Mouse (Mus musculus) kidney, postnatal 14 days (tissue): ENCODE data around the gene Pla2g6.

ENCODE experiments used
- DNase-seq: peaks from one replicate; pipeline ENCODE4 v3.0.0; 2022; ENCODE audit warnings: mixed read lengths

Pla2g6 gene

GRCm38 (mm10) chr15:79270317-79271123, 57.7 kb downstream of the Pla2g6 start:
- peak; percentile 76 for DNase-seq

DNA sequence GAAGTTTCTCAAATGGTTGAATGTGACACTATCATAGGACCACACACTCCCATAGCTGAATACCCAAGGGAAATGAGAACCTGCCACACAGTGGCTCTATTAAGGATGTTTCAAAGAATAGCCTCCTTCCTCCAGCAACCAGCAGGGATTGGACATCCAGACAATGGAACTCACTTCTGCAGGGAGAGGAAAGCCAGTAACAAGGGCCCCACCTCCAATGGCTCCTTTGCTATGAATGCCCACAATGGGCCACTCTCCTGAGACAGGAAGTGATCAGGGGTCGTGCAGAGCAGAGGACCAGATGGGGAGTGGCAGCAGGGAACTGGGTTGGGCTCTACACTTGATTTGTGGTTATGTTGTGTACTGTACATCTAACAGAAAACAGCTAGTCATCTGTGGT, 59.7 kb downstream of the Pla2g6 start:
- DNase-seq, result no peak

DNA sequence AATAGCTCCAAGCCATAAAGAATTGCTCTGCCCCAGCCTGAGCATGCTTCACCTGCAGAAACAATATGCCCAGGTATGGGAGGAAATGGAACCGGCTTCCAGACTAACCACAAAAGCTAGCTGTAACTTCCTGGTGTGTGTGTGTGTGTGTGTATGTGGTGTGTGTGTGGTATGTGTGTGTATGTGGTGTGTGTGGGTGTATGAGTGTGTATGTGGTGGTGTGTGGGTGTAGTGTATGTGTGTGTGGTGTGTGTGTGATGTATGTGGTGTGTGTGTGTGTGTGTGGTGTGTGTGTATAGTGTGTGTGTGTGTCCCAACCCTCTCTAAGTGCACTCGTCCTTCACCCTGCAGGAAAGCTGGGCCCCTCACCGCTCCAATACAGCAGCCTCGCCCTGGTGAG, 62.8 kb downstream of the Pla2g6 start:
- DNase-seq, result no peak

DNA sequence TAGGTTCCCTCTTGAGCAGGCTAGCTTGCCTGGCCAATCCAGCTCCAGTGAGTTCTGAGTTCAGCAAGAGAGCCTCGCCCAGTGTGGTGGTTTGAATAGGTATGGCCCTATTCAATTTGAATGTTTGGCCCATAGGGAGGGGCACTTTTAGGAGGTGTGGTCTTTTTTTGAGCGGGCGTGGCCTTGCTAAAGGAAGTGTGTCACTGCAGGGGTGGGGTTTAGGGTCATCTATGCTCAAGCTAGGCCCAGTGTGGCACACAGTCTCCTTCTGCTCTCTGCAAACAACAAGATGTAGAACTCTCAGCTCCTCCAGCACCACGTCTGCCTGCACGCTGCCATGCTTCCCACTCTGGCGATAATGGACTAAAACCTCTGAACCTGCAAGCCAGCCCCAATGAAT, 64.5 kb downstream of the Pla2g6 start:
- no peak for DNase-seq

GRCm38 (mm10) chr15:79262786-79263309, 65.3 kb downstream of the Pla2g6 start:
- DNase-seq, result no peak

DNA sequence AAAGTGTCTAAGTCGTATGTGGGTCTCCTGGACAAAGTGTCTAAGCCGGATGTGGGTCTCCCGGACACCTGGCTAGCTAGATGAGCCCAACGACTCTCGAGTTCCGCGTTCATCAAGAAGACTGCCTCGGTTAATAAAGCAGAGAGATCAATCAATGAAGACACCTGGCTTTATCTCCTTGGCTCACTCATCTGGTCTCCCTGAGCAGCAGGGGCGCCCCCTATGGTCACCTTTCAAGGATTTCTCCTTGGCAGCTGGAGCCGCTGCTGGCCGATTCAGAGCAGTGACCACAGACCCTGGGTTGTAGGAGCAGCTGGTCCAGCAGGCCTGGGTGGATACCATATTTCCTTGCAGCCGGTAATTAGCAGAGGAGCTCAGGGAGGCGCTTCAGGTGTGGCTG, 65.8 kb downstream of the Pla2g6 start:
- DNase-seq, result peak; percentile 47

DNA sequence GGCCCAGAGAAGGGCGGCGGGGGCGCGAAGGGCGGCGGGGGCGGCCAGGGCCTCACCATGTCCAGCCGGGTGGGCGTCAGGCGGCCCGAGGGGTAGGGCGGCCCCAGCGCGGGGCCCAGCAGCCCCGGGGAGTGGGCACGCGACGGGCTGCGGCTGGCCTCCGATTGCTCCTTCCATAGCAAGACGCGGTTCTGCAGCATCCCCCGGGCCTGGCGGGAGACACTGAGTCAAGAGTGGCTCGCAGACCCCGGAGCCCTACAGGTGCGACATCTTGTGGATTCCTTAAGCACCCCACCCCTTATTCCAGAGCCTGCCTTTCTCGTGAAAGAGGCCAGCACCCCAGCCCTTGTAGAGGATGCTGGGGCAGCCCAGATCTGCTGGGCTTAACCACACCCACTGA, 66.4 kb downstream of the Pla2g6 start:
- no peak for DNase-seq

DNA sequence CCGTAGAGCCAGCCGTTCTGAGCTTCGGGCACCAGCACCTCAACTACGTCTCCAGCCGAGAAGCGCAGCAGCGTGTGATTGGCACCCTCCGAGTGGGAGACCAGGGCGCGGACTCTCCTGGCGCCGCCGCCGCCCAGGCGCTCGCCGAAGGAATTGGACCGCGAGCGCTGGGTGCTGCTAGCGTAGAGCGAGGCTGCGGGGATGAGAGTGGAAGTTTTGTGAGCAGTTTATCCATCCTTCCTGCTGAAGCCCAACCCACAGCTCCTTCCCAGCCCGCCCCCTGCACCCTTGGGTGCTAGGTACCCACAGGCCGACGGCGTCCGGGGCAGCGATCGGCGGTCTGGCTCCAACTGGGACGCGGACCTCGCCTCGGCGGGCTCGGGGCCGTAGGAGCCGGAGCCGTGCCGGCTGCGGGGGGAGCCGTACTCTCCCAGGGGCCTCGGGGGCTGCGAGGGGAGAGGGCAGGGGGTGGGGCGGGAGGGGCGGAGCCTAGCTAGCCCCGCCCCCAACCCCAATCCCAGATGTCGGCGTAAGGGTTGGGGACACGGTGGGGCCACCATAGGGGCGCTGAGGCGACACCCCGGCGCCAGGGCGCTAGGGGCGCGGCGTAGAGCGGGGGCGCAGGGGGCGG, 67.0 kb downstream of the Pla2g6 start:
- DNase-seq, result peak; percentile 63

DNA sequence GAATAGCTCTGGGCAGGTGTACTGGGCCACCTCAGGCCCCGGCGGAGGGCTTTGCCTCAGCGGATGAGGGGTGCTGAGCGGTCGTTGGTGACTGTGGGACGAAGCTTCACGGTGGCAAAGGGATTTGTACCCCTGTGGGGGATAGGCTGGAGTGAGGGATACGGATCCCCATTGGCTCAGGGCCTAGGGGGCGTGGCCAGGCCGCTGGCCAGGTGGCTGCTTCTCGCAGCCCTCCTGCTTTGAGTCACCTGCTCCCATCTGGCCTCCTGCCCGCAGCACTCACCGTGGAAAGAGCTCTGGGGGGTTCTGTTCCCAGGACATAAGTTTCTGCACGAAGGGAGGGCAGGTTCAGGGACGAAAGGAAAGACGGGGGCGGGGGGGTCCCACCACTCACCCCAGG, 69.7 kb downstream of the Pla2g6 start:
- DNase-seq, result peak; percentile 88

DNA sequence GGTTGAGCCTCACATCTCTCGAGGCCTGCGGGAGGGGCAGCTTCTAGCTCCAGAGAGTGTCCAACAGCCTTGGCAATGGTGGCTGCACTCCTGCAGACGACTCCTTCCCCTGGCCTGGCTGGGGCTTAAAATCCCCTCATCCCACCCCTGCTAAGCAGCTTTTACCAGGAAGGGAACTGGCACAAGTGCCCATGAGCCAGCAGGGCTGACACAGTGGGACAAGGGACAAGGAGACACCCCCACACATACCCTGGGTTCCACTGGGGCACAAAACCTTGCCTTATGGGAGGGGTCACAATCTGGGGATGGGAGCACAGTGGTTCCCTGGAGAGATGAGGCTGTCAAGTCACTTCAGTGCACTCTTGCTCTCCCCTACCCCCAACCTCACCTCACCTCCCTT, 73.5 kb downstream of the Pla2g6 start, which contains the start of gene Slc16a8:
Gene Slc16a8 (minus strand): TSS at position 101 of the 400 bp plus-strand sequence.
- no peak for DNase-seq

GRCm38 (mm10) chr15:79252580-79252979, 75.6 kb downstream of the Pla2g6 start:
- no peak for DNase-seq

DNA sequence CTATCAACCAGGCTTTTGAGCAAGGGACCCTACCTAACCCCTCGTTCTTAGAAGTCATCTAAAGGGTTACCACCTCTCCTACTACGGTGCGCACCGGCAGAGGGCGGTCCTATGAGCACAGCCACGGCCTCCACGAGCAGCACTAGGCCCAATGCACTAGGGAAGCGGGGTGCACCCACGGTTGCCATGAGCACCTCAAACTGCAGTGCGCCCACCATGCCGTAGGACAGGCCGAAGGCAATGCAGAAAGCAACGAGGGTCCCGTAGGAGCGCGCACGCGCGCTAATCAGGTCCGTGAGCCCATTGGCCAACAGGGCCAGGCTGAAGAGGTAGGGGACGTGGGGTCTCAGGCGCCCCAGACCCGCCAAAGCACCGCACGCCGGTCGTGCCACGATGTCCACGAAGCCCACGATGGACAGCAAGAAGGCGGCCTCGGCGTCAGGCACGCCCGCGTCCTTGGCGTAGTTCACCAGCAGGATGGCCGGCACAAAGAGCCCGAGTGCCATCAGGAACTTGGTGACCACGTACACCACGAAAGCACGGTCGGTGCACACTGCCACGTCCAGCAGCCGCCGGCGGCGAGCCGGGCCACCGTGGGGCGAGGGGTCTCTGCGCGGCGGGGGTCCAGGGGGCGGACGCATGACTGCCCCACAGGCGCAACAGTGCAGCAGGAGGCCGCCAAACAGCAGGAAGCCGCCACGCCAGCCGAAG, 76.3 kb downstream of the Pla2g6 start:
- DNase-seq, result peak; percentile 28

DNA sequence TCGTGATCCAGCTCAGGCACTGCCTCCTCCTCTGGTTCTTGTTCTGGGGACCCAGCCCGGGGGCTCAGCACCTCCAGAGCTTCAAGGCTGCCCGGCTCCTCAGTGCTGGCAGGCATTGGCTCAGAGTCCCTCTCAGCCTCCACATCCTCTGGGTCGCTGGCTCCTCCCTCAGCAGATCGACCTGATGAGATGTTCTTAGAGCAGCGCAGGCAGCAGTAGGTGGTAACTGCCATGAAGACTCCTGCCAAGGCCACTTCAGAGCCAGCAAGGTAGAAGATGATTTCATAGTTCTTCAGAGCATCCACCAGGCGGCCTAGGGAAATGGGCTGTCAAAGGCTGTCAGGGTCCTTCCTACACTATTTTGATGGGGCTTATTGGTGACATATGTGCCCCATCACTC, 77.0 kb downstream of the Pla2g6 start:
- no peak for DNase-seq

DNA sequence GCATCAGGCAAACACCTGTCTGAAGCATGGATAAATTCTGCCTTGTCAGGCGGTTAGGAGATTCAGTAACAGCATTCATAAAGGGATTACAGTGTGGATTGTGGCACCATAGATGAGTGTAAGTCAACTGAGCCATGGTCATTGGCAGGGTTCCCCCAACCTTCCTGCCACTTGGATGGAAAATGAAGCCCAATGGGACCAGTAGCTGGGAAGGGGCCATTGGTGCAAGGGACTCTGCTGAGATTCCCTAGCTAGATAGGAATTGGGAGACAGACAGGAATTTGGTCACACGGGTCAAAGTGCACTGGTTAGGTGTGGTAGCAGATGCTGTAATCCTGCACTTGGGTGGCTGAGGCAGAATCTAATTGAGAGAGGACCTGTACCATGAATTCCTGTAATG, 78.0 kb downstream of the Pla2g6 start:
- no peak for DNase-seq

DNA sequence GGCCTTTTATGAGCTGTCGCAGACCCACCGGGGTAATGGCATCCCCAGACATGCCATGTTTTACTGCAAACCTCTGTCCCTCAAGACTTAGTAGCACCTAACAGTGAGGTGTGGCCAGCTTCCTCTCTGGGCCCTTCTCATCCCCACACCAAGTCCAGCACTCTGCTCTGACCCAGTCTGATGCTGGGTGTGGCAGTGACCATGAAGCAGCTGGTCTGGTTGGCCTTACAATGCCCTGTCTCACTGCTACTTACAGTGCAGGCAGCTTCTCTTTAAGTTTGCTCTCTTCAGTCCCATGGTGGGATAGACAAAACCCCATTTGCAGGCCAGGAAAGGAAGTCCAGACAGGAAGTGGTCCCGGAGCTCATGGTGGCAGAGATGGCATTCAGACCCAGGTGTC, 82.9 kb downstream of the Pla2g6 start:
- no peak for DNase-seq

DNA sequence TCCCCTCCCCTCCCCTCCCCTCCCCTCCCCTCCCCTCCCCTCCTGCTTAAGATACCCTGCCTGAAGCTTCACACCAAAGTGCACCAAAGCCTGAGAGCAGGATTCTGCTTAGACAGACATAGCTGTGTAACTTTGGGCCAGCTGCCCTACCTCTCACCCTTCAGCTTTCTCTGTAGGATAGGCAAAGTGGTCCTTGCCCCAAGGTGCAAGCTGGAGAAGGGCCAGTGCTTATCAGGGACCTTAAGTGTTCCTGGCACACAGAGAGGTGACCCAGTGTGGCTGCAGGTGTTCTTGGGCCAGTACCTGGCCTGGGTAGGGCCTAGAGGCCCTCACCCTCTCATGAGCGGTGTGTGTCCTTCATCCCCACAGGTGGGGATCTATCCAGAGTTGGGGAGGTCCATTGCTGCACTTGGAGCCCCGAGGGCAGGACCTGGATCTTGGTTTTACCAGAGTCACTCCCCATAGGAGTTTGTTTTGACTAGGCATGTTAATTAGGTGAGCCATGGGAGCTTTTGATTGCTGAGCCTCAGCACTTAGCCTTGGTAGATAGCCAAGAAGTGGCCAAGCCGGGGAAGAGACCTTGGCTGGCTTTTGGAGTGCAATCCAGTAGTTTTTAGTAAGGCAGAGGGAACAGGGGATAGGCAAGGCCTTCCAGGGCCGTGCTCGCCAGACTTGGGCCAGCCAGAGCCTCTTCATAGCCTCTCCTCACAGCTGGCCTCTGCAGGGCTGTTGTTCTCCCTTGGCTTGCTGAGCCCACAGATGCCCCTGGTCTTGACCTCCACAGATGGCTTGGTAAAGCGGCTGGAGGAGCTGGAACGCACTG, 83.9 kb downstream of the Pla2g6 start:
- peak; percentile 43 for DNase-seq

DNA sequence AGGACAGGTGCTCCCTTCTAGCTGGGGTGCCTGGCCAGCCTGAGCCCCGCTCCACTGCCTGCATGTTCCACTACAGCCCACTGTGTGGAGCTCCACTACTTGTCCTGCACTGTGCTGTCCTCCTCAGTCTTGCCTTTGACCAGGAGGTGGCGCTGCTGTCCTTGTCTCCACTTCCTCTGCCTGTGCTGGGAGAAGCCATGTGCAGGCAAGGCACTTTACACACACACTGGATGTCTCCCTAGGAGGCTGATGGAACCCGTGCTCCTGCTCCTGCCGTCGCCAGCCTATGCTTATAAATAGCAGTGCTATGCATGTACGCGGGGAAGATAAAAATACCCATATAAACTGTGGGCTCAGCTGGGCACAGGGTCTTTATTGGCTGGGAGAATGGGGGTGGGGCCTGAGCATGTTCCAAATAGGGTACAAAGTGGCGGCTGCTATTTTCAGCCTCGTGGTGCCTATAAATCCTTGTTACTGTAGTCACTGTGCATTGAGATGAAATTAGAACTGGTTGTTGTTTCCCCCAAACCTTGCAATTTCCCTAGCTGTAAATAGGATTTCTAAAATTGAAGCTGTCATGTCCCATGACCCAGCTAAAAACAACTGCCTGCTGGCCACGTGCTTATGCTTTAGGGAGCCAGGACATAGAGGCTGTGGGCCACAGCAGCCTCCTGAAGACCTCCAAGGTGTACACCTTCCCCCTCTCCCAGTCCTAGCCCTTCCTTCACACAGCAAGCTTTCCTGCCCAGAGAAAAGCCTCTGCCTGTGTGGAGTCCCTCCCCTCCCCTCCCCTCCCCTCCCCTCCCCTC, 84.8 kb downstream of the Pla2g6 start:
- peak; percentile 96 for DNase-seq

- DNase-seq, result no peak
Observed at GRCm38 (mm10) chr15:79242574-79243233, 85.5 kb downstream of the Pla2g6 start.

DNA sequence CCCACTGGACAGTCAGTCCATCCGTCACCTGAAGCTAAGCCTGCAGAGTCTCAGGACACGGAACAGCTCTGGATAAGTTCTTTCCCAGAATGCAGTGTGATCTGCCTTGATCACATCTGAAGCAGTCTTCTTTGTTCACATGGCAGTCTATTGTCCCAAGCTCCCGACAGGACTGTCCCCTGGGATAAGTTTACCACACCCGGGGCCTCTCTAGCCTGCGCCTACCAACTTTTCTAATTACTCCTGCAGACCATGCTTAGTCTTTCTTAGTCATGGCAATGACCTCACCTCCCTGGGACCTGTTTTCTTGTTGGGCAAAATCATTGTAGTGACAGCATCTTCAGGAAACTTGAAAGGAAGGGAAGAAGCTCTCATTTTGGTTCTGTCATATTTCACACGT, 90.2 kb downstream of the Pla2g6 start:
- no peak for DNase-seq
